Mouse (Mus musculus) granulocyte monocyte progenitor cell, adult 5-6 weeks (primary cell): ENCODE data around the gene Tbcc. TPM values are rescaled to one million over a fixed set of nuclear protein-coding genes. Genes with fewer than 3 reads are reported as not detected.
"Not testable (repeated sequence)": the region's sequence is repeated elsewhere in the genome, so short reads cannot be mapped to it uniquely, and the experiment has no call there.

Experiments used
- ATAC-seq: replicated peaks from 2 replicates; pipeline ENCODE4 v1.8.0; 2016; ENCODE audit warnings: mild to moderate bottlenecking, moderate TSS enrichment, inconsistent platforms; ENCODE audit not compliant: poor library complexity, severe bottlenecking
- total RNA-seq, 2 experiments: library from RNA; stranded (forward) in 1 of 2; stranded (reverse) in 1 of 2; fragments of 200-712, 200-1000 nt in 1 of 2; fragments of >200 nt in 1 of 2; fragmentation: Nextera tagmentation in 1 of 2; gene quantifications; 2 replicates each; pipeline ENCODE4 v1.2.3; 2014 to 2017

The Tbcc gene
- total RNA-seq (2014; fragmentation: Nextera tagmentation) (7.9 and 11.4 TPM in 2 replicates), total RNA-seq (2017) (9.1 and 14.0 TPM in 2 replicates)

GRCm38 (mm10) chr17:46890116-46890815 is at the start of gene Tbcc:
Tbcc (plus strand) TSS chr17:46890684.
- peak; percentile 89 for ATAC-seq

- ATAC-seq = no peak
Measured at GRCm38 (mm10) chr17:46843022-46843421, 47.5 kb upstream of the Tbcc start.

DNA sequence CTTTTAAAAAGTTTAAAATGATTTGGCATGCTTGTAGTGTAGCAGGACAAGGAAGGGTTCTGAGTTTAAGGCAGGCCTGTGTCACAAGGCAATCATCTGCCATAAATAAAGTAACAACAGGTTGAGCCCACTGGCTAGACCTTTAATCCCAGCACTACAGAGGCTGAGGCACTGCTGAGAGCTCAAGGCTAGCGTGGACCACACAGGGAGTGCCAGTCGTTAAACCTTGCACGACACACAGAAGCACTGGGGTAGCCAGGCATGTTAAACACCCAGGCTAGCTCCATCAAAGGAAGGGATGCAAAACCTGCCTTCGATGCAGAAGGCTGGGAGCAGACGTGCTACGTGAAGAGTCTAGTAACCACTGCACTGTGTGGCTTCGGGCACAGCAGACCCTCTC is 46.8 kb upstream of the Tbcc start:
- no peak for ATAC-seq

DNA sequence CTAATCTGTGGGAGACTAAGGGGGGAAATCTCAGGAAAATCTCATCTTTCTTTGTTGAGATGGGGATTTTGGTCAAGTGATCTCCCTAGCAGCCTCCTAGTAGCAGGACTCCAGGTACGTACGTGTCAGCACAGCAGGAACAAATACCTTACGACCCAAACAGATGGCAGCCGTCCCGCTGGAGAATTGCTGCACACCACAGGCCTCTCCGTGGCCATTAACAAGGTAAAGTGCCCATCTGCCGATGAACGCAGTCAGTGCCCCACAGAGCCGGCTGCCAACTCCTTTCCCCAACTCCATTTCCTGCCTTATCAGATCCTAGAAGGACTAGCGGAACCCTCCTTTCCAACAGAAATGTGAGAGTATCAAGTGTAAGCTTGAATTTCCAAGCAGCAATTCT is 45.7 kb upstream of the Tbcc start:
- ATAC-seq = no peak

DNA sequence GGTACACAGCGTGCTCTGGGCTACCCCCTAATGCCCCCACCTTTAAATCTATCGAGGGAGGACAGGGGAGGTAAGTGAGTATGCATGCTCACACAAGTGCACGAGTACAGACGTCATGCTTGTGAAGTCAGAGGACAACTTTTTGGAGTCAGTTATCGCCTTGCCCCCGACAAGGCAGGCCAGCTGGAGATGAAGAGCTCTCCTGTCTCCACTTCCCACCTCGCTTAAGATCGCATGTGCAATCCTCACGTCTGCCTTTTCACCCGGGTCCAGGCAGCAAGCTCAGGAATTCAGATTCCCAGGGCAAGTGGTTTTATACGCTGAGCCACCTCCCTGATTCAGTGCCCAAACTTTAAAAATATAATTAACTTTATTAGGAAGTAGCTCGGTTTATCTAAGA is 45.2 kb upstream of the Tbcc start:
- ATAC-seq = no peak

DNA sequence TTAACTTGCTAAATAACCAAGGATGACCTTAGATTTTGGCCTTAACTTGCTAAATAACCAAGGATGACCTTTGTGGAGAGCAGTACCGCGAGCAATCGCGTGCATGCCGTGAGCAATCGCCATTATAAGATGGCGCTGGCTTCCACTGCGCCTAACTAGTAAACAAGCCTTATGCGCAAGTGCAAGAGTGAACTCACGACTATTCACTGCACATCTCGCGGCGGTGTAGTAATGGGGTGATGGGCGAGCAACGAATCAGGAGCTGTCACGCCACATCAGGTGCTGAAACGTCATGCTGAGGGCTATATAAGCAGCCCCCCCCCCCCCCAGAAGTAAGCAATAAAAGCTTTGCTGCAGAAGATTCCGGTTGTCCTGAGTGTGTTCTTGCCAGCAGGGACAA is 43.9 kb upstream of the Tbcc start:
- ATAC-seq = not testable (repeated sequence)

- ATAC-seq = no peak
Measured at GRCm38 (mm10) chr17:46847206-46847605, 43.3 kb upstream of the Tbcc start.

GRCm38 (mm10) chr17:46852725-46853124 is 37.8 kb upstream of the Tbcc start:
- ATAC-seq = peak; percentile 39

GRCm38 (mm10) chr17:46853281-46853680 is 37.2 kb upstream of the Tbcc start:
- ATAC-seq = no peak

- ATAC-seq = no peak
Measured at GRCm38 (mm10) chr17:46854096-46854495, 36.4 kb upstream of the Tbcc start.

DNA sequence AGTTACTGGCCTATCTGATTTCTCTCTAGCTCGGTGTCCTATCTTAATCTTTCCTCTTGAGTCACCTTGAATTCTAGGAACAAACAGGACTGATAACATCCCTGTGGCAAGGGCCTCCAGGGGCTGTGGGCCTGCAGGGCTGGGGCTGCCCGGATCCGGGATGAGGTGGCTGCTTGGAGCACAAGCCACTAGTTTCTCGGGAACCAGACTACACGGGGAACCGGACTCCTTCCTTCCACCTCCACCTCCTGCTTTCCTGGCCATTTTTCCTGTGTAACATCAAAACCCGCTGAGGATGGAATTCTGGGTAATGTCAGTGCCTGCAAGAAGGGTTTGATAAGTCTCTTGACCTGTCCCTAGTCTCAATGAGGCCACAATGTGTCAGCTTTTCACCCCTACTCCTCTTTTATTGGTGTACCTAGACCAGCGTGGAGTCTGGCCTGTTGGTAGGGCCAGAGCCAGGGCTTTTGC is 35.8 kb upstream of the Tbcc start:
- ATAC-seq = no peak

DNA sequence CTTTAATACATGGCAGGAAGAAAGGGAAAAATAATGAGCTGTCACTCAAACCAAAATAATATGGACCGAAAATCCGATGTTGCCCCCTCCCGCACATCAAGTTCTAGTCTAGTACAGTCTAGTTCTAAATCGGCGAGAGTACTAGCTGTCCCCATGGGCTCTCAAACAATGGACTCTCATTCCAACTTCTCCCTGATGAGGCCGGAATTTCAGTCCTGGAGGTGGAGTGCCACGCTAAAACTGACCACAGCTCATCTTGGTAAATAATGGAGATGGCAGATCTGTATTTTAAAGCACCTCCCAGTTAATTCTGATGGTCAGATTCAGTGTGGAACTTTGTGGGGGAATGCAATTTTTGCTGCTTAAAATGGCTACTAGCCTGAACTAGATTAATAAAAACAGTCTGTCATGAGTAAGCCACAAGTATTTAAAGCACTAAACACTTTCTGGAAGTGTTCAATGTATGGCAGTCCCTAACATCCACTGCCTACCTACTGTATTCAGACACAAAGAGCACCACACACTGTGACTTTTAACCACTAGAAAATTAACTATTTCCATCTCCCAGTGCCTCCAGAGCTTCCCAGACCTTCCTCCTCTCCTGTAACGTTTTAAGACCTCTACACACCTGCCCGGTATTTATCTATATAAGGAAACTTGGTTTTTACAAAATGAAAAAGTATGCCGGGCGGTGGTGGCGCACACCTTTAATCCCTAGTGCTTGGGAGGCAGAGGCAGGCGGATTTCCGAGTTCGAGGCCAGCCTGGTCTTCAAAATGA is 35.0 kb upstream of the Tbcc start:
- ATAC-seq = no peak

DNA sequence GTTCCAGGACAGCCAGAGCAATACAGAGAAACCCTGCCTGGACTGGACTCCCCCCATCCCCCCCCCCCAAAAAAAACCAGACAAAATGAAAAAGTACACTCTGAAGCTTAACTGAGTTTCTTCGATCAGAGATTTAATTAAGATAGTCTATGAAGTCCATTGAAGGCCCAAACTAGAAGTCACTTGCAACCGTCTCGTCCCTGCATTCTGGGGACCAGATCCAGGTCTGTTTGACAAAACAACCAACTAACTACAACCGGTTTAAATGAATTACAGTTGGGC is 34.4 kb upstream of the Tbcc start:
- no peak for ATAC-seq

GRCm38 (mm10) chr17:46856471-46857360 is 33.8 kb upstream of the Tbcc start:
- ATAC-seq = peak; percentile 39

- ATAC-seq = peak; percentile 64
Measured at GRCm38 (mm10) chr17:46857361-46857902, 33.1 kb upstream of the Tbcc start.

GRCm38 (mm10) chr17:46857903-46858748 is 32.4 kb upstream of the Tbcc start, which contains the start of gene Bicral:
Bicral (minus strand) TSS chr17:46858482.
- peak; percentile 36 for ATAC-seq

DNA sequence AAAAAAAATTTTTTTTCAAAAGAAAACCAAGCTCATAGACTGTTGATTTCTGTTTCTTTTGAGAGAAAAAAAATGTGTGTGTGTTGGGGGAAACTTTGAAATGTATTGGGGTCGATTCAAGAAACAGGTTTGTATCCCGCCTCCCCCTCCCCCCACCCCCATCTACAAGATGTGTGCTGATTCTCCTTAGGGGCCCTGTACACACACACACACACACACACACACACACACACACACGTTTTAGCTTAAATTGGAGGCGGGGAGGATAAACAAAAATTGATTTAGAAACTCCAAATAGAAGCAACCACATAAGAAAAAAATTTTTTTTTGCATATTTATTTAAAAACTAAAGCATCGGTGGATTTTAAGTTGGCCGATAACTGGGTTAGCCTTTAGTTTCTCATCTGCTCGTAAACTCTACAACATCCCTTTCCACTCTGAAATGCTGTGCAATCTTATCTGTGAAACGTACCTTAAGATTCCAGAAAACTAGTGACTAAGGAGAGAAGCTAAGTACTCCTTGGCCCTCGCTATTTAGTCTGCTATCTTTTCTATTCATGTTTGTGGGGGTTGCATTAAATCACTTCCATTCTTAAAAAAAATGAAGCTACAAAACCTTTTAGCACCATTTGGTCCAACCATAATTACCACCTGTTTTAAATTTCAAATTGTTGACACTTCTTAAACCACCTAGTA is 31.6 kb upstream of the Tbcc start:
- no peak for ATAC-seq

DNA sequence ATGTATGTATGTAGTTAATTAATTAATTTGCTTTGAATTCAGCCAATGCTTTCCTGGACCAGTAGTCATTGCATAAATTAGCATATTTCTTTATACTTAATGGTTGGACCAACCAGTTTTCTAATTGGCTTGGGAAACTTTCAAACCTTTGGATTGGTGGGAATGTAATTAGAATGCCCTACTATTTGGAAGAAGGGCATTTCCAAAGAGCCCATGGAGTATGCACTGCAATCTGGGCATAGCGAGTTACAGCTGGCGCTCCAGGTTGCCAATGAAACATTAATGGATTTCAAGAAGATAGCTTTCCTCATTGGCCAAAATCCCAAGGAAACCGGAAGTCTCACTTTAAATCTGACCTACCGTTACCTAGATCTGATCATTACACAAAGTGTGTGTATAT is 30.4 kb upstream of the Tbcc start:
- ATAC-seq = no peak

DNA sequence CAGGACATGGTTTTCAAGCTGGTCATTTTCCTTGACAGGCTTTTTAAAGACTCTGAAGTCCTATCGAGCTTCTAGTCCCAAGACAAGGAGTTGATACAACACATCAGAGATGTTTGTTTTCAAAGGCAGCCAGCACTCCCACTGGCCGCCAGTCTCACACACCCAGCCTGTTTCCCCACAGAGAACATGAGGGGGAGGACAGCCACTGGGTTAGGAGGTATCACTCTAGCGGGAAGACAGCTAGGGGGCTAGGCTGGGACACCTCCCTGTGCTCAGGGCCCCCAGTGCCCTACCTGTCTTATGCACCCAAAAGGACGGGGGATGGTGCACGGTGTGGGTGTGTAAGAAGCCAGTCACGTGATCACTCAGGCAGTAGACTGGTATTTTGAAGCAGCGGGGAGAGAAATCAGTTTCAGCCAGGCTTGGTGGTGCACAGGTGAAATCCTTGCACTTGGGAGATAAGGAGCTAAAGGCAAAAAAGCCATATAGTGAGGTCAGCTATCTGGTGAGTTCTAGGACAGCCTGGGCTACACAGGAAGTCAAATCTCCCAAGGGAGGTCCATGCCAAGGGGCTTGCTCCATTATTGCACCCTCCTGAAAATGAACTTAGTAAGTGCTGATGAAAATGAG is 25.8 kb upstream of the Tbcc start:
- ATAC-seq = no peak
